Mouse (Mus musculus): ENCODE results near the gene Ech1. TPM values are rescaled to one million over a fixed set of nuclear protein-coding genes. Genes with fewer than 3 reads are reported as not detected.

Gene Ech1
- polyA plus RNA-seq, 1 experiment = 250 TPM

DNA sequence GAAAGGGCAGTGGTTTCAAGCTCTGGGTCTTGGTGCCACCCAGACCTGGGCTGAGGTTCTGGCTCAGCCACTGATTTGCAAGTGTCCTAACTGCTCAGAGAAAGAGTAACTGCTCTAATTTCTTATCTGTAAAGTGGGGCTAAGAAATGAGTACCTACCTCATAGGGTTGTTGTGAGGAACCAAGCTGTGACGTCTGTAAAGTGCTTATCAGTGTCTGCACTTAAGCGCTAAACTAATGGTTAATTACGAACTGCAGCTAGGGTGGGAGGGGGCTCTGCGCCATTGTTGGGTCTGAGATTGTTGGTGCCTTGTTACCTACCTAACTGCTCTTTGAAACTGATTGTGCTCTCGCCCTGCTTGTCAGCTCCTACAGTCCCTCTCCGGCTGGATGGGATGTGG is 7.5 kb upstream of the Ech1 start:
- peaks cover 23% of the 10 kb centered on the region for H3K4me1 ChIP-seq (ENCODE audit: control insufficient read depth, insufficient read depth, low read length)
- WGBS = 75% methylated on average over 6 of the region's 6 CpGs
- H3K4me3 ChIP-seq (replicated peaks; ENCODE audit: extremely low read depth, low read depth, low read length) = no peak overlapping the region
- TF ChIP-seq POLR2A (IDR thresholded peaks at IDR 0.05; ENCODE audit: borderline replicate concordance, extremely low read depth, low read depth, low read length) (no peak; the same call in 1 of the 2 replicates), CTCF (IDR thresholded peaks at IDR 0.05; ENCODE audit: insufficient read depth, low read length) (no peak)
- DNase-seq = no peak

DNA sequence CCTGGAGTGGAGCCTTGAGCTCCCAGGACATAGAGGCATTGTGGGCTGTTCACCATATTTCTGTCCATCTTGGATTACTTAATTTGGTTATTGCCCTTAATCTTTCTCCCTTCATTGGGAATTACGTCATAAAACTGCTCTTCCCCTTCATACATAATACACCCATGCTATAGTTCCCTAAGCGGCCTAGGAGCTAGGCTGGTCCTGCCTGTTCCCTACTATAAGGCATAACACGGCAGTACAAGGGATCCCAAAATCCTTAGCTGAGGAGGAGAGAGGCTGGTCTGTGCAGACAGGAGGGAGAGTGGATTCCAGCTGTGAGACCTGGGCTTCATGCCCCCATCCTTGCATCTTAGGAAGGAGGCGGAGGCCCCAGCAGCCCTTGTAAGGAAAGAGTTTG is 7.1 kb upstream of the Ech1 start:
- DNase-seq = no peak
- no peak for TF ChIP-seq CTCF (IDR thresholded peaks at IDR 0.05; ENCODE audit: insufficient read depth, low read length)
- TF ChIP-seq POLR2A (IDR thresholded peaks at IDR 0.05; ENCODE audit: borderline replicate concordance, extremely low read depth, low read depth, low read length) = no peak
- H3K4me3 ChIP-seq (replicated peaks; ENCODE audit: extremely low read depth, low read depth, low read length) = no peak overlapping the region
- WGBS = 73% methylated on average over 4 of the region's 4 CpGs
- peaks cover 19% of the 10 kb centered on the region for H3K4me1 ChIP-seq (ENCODE audit: control insufficient read depth, insufficient read depth, low read length)

DNA sequence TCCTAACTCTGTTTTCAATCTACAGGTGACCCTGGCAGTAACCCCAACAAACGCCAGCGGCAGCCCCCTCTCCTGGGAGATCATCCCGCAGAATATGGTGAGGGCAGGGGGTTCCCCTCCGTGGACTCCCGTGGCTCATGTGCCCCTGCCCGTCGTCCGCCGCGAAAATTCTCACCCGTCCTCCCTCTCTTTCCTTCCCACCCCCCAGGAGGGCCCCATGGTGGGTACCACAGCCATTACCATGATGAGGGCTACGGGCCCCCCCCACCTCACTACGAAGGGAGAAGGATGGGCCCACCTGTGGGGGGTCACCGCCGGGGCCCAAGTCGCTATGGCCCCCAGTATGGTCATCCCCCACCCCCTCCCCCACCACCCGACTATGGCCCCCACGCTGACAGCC is 6.6 kb upstream of the Ech1 start:
- DNase-seq = no peak
- Histone ChIP-seq H3K4me1 (ENCODE audit: control insufficient read depth, insufficient read depth, low read length) (peaks cover 17% of the 10 kb centered on the region), H3K4me3 (replicated peaks; ENCODE audit: extremely low read depth, low read depth, low read length) (no peak overlapping the region)
- no peak for TF ChIP-seq CTCF (IDR thresholded peaks at IDR 0.05; ENCODE audit: insufficient read depth, low read length)
- TF ChIP-seq POLR2A (IDR thresholded peaks at IDR 0.05; ENCODE audit: borderline replicate concordance, extremely low read depth, low read depth, low read length) = no peak
- 79% methylated on average over 18 of the region's 18 CpGs for WGBS

DNA sequence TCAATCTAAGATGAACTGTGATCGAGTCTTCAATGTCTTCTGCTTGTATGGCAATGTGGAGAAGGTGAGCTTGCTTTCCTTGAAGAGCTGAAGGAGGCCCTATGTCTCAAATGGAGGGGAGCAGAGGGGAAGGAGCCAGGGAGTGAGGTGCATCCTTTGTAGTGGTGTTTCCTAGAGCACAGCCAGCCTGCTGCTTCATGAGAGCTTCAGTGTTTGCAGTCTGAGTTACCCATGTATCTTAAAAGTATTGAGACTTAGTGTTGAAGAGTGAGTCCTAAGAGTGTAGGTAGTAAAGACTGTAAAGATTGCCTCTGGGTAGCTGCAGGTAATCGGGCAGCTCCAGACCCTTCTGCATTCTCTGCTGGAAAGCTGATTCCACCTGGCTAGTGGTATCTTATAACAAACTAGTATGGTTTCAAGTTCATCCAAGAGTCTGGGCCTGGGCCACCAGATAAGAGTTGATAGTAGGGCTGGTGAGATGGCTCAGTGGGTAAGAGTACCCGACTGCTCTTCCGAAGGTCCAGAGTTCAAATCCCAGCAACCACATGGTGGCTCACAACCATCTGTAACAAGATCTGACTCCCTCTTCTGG is 6.1 kb upstream of the Ech1 start:
- DNase-seq = no peak
- Histone ChIP-seq H3K4me3 (replicated peaks; ENCODE audit: extremely low read depth, low read depth, low read length) (no peak overlapping the region), H3K4me1 (ENCODE audit: control insufficient read depth, insufficient read depth, low read length) (peaks cover 13% of the 10 kb centered on the region)
- WGBS = 82% methylated on average over 4 of the region's 4 CpGs
- TF ChIP-seq POLR2A (IDR thresholded peaks at IDR 0.05; ENCODE audit: borderline replicate concordance, extremely low read depth, low read depth, low read length) = no peak
- no peak for TF ChIP-seq CTCF (IDR thresholded peaks at IDR 0.05; ENCODE audit: insufficient read depth, low read length)

DNA sequence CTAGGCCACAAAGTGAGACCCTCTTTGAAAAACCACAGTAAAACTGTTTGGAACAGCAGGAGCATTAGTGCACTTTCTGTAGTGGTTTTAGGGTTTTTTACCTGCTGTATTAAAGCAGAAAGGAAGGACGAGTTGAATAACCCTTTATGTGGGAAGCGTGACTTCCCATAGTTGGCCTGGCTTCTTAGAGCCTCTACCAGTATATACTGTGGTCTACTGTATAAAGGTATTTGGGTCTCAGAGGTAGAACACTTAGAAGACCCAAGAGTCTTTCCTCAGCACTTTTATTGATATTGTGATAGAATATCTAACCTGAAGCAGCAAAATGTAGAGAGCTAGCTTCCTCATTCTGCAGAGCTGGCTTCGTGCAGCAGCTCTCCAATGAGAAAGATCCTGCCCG is 5.4 kb upstream of the Ech1 start:
- WGBS = 66% methylated on average over 4 of the region's 4 CpGs
- Histone ChIP-seq H3K4me3 (replicated peaks; ENCODE audit: extremely low read depth, low read depth, low read length) (no peak overlapping the region), H3K4me1 (ENCODE audit: control insufficient read depth, insufficient read depth, low read length) (peaks cover 13% of the 10 kb centered on the region)
- no peak for TF ChIP-seq CTCF (IDR thresholded peaks at IDR 0.05; ENCODE audit: insufficient read depth, low read length)
- TF ChIP-seq POLR2A (IDR thresholded peaks at IDR 0.05; ENCODE audit: borderline replicate concordance, extremely low read depth, low read depth, low read length) = no peak
- no peak for DNase-seq

DNA sequence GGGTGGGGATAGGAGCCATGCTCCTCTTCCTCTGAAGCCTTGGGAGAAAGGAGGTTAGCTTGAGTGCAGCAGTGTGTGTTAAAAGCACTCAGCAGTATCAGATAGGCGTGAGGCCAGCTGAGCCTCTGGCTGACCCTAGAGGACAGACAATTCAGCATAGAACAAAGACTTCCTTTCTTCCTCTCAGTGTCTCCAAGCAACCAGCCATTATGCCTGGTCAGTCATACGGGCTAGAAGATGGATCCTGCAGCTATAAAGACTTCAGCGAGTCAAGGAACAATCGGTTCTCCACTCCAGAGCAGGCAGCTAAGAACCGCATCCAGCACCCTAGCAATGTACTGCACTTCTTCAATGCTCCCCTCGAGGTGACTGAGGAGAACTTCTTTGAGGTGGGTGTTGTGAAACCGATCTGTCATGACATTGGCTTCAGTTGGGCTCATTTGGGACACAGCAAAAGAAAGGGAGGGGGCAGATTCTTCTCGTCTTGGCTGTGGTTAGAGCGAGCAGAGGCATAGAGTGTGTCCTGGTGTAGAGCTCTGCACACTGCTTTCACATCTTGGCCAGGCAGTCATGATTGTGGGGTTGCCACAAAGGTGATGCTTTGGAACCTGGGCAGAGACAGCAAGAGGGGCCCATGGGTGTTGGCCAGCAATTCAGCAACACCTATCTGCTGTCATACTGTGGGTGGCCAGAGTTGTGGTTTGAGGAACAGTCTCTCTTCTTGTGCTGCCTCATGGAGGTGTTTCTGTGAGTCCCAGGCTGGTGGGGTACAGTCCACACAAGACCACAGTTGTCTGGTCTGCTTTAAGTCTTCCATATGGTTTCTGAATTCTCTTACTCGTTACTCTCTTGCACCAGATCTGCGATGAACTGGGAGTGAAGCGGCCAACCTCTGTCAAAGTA is 4.4 kb upstream of the Ech1 start:
- TF ChIP-seq CTCF (IDR thresholded peaks at IDR 0.05; ENCODE audit: insufficient read depth, low read length) = no peak
- TF ChIP-seq POLR2A (IDR thresholded peaks at IDR 0.05; ENCODE audit: borderline replicate concordance, extremely low read depth, low read depth, low read length) = no peak
- peaks cover 11% of the 10 kb centered on the region for H3K4me1 ChIP-seq (ENCODE audit: control insufficient read depth, insufficient read depth, low read length)
- DNase-seq = peak; percentile 55
- no peak overlapping the region for H3K4me3 ChIP-seq (replicated peaks; ENCODE audit: extremely low read depth, low read depth, low read length)
- WGBS = 38% methylated on average over 12 of the region's 12 CpGs

DNA sequence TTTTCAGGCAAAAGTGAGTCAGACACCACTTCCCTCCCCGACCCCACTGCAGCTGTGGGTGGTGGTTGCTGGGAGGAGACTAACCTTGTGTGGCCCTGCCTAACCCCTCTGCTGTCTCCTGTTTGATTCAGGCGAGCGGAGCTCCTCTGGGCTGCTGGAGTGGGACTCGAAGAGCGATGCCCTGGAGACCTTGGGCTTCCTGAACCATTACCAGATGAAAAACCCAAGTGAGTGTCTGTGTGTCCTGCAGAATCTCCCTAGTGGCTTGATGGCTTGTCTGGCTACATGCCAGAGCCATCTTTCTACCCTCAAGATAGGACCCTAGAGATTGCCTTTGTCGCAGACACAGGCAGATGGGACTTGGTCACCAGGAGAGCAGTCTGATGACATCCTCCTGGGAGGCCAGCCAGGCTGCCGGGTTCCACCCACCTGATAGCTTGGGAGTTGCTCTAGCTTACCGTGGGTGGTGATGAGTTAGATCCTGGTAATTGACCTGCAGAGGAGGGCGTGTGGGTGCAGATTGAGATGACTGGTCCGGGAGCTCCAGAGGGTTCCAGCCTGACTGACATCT is 3.7 kb upstream of the Ech1 start:
- H3K4me3 ChIP-seq (replicated peaks; ENCODE audit: extremely low read depth, low read depth, low read length) = no peak overlapping the region
- peaks cover 13% of the 10 kb centered on the region for H3K4me1 ChIP-seq (ENCODE audit: control insufficient read depth, insufficient read depth, low read length)
- 44% methylated on average over 10 of the region's 10 CpGs for WGBS
- TF ChIP-seq CTCF (IDR thresholded peaks at IDR 0.05; ENCODE audit: insufficient read depth, low read length) (no peak), POLR2A (IDR thresholded peaks at IDR 0.05; ENCODE audit: borderline replicate concordance, extremely low read depth, low read depth, low read length) (no peak)
- DNase-seq = no peak

DNA sequence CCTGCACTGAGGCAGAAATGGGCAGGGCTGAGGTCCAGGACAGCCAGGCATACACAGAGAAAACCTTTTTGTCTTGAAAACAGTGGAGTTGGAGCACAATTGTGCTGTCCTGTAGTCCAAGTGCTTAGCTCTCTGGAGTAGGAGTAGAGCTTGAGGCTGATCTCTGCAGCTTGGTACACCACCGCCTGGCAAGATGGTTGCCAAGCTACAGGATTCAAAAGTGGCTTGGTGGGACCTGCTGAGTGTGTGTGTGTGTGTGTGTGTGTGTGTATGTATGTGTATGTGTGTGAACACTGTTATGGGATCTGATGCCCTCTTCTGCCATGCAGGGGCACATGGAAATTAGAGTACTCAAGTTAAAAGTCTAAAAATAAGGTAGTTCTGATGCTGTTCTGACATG is 2.5 kb upstream of the Ech1 start:
- 60% methylated on average over 1 of the region's 1 CpGs for WGBS
- H3K4me1 ChIP-seq (ENCODE audit: control insufficient read depth, insufficient read depth, low read length) = peaks cover 13% of the 10 kb centered on the region
- TF ChIP-seq CTCF (IDR thresholded peaks at IDR 0.05; ENCODE audit: insufficient read depth, low read length) (no peak), POLR2A (IDR thresholded peaks at IDR 0.05; ENCODE audit: borderline replicate concordance, extremely low read depth, low read depth, low read length) (no peak)
- no peak for DNase-seq
- no peak overlapping the region for H3K4me3 ChIP-seq (replicated peaks; ENCODE audit: extremely low read depth, low read depth, low read length)

DNA sequence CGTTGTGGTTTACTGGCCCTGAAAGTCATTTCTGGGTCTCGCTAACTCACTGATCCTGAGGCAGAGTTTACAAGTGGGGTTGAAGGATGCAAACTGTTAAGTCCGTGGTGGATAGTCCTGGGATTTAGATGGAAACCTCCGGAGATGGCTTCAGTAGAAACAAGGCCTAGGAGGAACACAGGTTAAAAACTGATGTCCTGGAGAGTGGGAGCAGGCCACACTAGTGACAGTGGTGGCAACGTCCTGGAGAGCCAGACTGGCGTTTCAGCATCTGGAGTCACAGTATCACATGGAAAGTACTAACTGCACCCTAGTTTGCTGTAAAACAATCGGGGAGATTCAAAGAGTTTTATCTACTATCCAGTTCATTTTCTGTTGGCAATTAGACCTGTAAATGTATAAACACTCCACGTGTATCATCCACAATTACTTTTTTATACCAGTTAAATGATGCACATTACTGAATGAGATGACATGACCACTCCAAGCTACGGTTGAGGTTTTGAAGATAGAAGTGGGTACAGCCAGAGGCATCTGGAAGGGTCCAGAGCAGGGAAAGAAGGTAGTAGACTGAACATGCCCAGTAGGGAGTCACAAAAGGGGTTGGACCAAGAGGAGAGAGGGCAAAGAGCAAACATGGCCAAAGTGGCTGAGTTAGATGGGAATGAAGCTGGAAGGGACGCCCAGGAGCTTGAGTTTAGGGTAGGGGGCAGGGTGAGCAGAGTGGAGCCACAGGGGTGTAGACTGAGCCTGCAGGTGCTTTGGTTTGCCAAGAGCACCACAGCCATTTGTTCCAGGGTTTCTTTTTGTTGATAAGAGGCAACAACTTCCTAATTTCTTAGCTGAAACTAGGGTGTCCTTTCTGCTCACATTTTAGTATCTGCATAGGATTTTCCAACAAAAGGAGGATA is 1.8 kb upstream of the Ech1 start:
- no peak for DNase-seq
- no peak overlapping the region for H3K4me3 ChIP-seq (replicated peaks; ENCODE audit: extremely low read depth, low read depth, low read length)
- 54% methylated on average over 10 of the region's 10 CpGs for WGBS
- H3K4me1 ChIP-seq (ENCODE audit: control insufficient read depth, insufficient read depth, low read length) = peaks cover 11% of the 10 kb centered on the region
- TF ChIP-seq POLR2A (IDR thresholded peaks at IDR 0.05; ENCODE audit: borderline replicate concordance, extremely low read depth, low read depth, low read length) = no peak
- no peak for TF ChIP-seq CTCF (IDR thresholded peaks at IDR 0.05; ENCODE audit: insufficient read depth, low read length)
